Mouse (Mus musculus) lung, postnatal 0 days (tissue): ENCODE data around the gene Dlk2.

Source experiments
- CTCF ChIP-seq: IDR thresholded peaks from 2 replicates; pipeline ENCODE4 v1.5.1; 2016; ENCODE audit warnings: antibody characterized with exemption, mild to moderate bottlenecking
- EP300 ChIP-seq: IDR thresholded peaks from 2 replicates; pipeline ENCODE4 v1.6.1; 2016; ENCODE audit warnings: antibody characterized with exemption, mild to moderate bottlenecking, control low read depth

- TF ChIP-seq CTCF (no peak), EP300 (no peak)
These were observed 4.7 kb downstream of the Dlk2 start for GRCm38 (mm10) chr17:46301892-46302291.
